In the genomic region with DNA sequence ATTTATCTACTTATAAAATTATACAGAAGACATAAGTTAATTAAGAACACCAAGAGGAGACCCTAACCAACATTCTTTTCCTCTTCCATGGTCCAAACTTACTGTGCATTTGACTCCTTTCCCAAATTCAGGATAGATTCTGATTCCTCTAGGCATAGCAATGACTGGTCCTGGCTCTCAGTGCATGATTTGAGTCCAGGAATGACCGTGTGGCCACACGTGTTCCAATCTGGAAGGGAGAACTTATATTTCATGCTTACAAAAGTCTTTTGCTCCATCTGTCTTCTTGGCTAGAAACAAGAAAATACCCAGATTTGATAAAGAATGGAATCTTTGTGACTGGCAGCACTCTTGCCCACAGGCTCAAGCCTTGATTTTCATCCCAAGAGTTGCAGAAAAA, we compare ENCODE assay signal across 16 mouse cellular contexts.
"Had no signal": no experiment of that assay in that cellular context is flagged by ENCODE, and none has a peak within 500 bp of the region (broad histone marks: within the 10 kb centered on the region; RNA-seq: fewer than 3 reads in every experiment).

No protein-coding gene starts in this region.

- H3K4me3 ChIP-seq: liver, embryonic 13.5 days; midbrain, embryonic 15.5 days; myocyte; neural tube, embryonic 13.5 days had no signal

- ATAC-seq: midbrain, embryonic 15.5 days had no signal

- H3K9ac ChIP-seq: liver, embryonic 13.5 days; midbrain, embryonic 15.5 days; neural tube, embryonic 13.5 days had no signal

- H3K4me1 ChIP-seq: liver, embryonic 13.5 days; midbrain, embryonic 15.5 days; neural tube, embryonic 13.5 days had no signal

- H3K36me3 ChIP-seq: liver, embryonic 13.5 days; midbrain, embryonic 15.5 days; neural tube, embryonic 13.5 days had no signal

- DNase-seq: kidney, adult 9 months; kidney, postnatal 14 days; kidney, postnatal 4 days; liver, embryonic 13.5 days; lung, adult 2 months; lung, postnatal 14 days; lung, postnatal 4 days; retina, postnatal 1 day; thymus, adult 2 months; thymus, postnatal 14 days; thymus, postnatal 4 days had no signal

- H3K27ac ChIP-seq: liver, embryonic 13.5 days; midbrain, embryonic 15.5 days; neural tube, embryonic 13.5 days; stomach, postnatal 0 days had no signal

- H3K4me2 ChIP-seq: liver, embryonic 13.5 days; midbrain, embryonic 11.5 days; midbrain, embryonic 15.5 days; neural tube, embryonic 13.5 days had no signal

- H3K27me3 ChIP-seq: liver, embryonic 13.5 days; midbrain, embryonic 15.5 days; neural tube, embryonic 13.5 days had no signal

- H3K9me3 ChIP-seq: liver, embryonic 13.5 days; midbrain, embryonic 15.5 days; neural tube, embryonic 13.5 days had no signal
